ENCODE assay signal across 25 mouse cellular contexts in genomic region chr1:40865043-40865442, GRCm38 (mm10). TPM values are rescaled to one million over a fixed set of nuclear protein-coding genes. Genes with fewer than 3 reads are reported as not detected.
A peak's percentile ranks its signal among the peaks of the same experiment; 100 is the strongest.
DNase-seq lines count a peak whose midpoint lies in the region; ATAC-seq and TF ChIP-seq lines count a peak whose summit lies in the region.
"Had no signal": no experiment of that assay in that cellular context is flagged by ENCODE, and none has a peak within 500 bp of the region (broad histone marks: within the 10 kb centered on the region; RNA-seq: fewer than 3 reads in every experiment).

No protein-coding gene starts in this region.

- WGBS in hindbrain, postnatal 0 days = 71% methylated on average over 6 of the region's 6 CpGs
- 80% methylated on average over 6 of the region's 6 CpGs for WGBS in hindbrain, embryonic 12.5 days
- 68% methylated on average over 6 of the region's 6 CpGs for WGBS in midbrain, embryonic 13.5 days
- 83% methylated on average over 6 of the region's 6 CpGs for WGBS in midbrain, embryonic 11.5 days
- 71% methylated on average over 6 of the region's 6 CpGs for WGBS in midbrain, embryonic 15.5 days

- no peak overlapping the region for H3K27ac ChIP-seq in hindbrain, postnatal 0 days
- H3K27ac ChIP-seq in hindbrain, embryonic 12.5 days = no peak overlapping the region
- H3K27ac ChIP-seq in midbrain, embryonic 13.5 days = no peak overlapping the region
- H3K27ac ChIP-seq in midbrain, embryonic 11.5 days (ENCODE audit: low read depth, low read length) = no peak overlapping the region
- no peak overlapping the region for H3K27ac ChIP-seq in midbrain, embryonic 15.5 days
- H3K27ac ChIP-seq: limb, embryonic 15.5 days; neural tube, embryonic 13.5 days had no signal

- no peaks in the 10 kb centered on the region for H3K27me3 ChIP-seq in hindbrain, postnatal 0 days (ENCODE audit: insufficient read depth, low read length)
- H3K27me3 ChIP-seq in hindbrain, embryonic 12.5 days = no peaks in the 10 kb centered on the region
- no peaks in the 10 kb centered on the region for H3K27me3 ChIP-seq in midbrain, embryonic 13.5 days
- no peaks in the 10 kb centered on the region for H3K27me3 ChIP-seq in midbrain, embryonic 11.5 days (ENCODE audit: control insufficient read depth, insufficient read depth, low read length)
- no peaks in the 10 kb centered on the region for H3K27me3 ChIP-seq in midbrain, embryonic 15.5 days (replicated peaks)
- H3K27me3 ChIP-seq: limb, embryonic 15.5 days; neural tube, embryonic 13.5 days had no signal

- no peaks in the 10 kb centered on the region for H3K36me3 ChIP-seq in hindbrain, postnatal 0 days (ENCODE audit: insufficient read depth, low read length)
- H3K36me3 ChIP-seq in hindbrain, embryonic 12.5 days = no peaks in the 10 kb centered on the region
- H3K36me3 ChIP-seq in midbrain, embryonic 13.5 days = no peaks in the 10 kb centered on the region
- H3K36me3 ChIP-seq in midbrain, embryonic 11.5 days (ENCODE audit: control insufficient read depth, insufficient read depth, low read length) = no peaks in the 10 kb centered on the region
- no peaks in the 10 kb centered on the region for H3K36me3 ChIP-seq in midbrain, embryonic 15.5 days (replicated peaks)
- H3K36me3 ChIP-seq: limb, embryonic 15.5 days; neural tube, embryonic 13.5 days had no signal

- H3K4me3 ChIP-seq in hindbrain, postnatal 0 days (ENCODE audit: low read length) = no peak overlapping the region
- no peak overlapping the region for H3K4me3 ChIP-seq in hindbrain, embryonic 12.5 days
- H3K4me3 ChIP-seq in midbrain, embryonic 13.5 days (replicated peaks) = no peak overlapping the region
- H3K4me3 ChIP-seq in midbrain, embryonic 11.5 days (ENCODE audit: low read depth, low read length) = no peak overlapping the region
- H3K4me3 ChIP-seq in midbrain, embryonic 15.5 days = no peak overlapping the region
- H3K4me3 ChIP-seq: limb, embryonic 15.5 days; neural tube, embryonic 13.5 days had no signal

- no peaks in the 10 kb centered on the region for H3K9me3 ChIP-seq in hindbrain, postnatal 0 days (ENCODE audit: low read length)
- H3K9me3 ChIP-seq in hindbrain, embryonic 12.5 days (replicated peaks) = no peaks in the 10 kb centered on the region
- H3K9me3 ChIP-seq in midbrain, embryonic 13.5 days = no peaks in the 10 kb centered on the region
- no peaks in the 10 kb centered on the region for H3K9me3 ChIP-seq in midbrain, embryonic 11.5 days (ENCODE audit: control insufficient read depth, low read length)
- no peaks in the 10 kb centered on the region for H3K9me3 ChIP-seq in midbrain, embryonic 15.5 days
- H3K9me3 ChIP-seq: limb, embryonic 15.5 days; neural tube, embryonic 13.5 days had no signal

- peak; percentile 51 for TF ChIP-seq CTCF in hindbrain, postnatal 0 days (IDR thresholded peaks at IDR 0.05; ENCODE audit: low read depth)

- peak; percentile 49; the same call in 1 of the 2 replicates for ATAC-seq in hindbrain, postnatal 0 days
- no peak for ATAC-seq in hindbrain, embryonic 12.5 days (ENCODE audit: low FRiP score)
- peak; percentile 60; the same call in 1 of the 2 replicates for ATAC-seq in midbrain, embryonic 13.5 days
- no peak for ATAC-seq in midbrain, embryonic 11.5 days (ENCODE audit: low FRiP score)
- ATAC-seq in midbrain, embryonic 15.5 days (replicated peaks) = peak; percentile 75
- ATAC-seq: inflammation-experienced regulatory T-cells, adult 6 months had no signal

- peak; percentile 37 for DNase-seq in hindbrain, postnatal 0 days (ENCODE audit: low spot score)
- DNase-seq in midbrain, embryonic 11.5 days (ENCODE audit: low spot score, missing footprints) = no peak
- no peak for DNase-seq in right cerebral cortex, adult 2 months (ENCODE audit: low spot score in 2 of 2)
- no peak for DNase-seq in retina, embryonic 14.5 days (ENCODE audit: low spot score)
- DNase-seq: adrenal gland, postnatal 14 days; cerebellum, adult 11-12 months; cerebellum, postnatal 14 days; embryo, embryonic 11 days; heart, adult 18-20 months; heart, postnatal 10 days; kidney, adult 9 months; layer of hippocampus, postnatal 36 days; lung, postnatal 10 days; right cerebral cortex, postnatal 14 days; spleen, adult 18-20 months; thymus, adult 18-20 months had no signal

- H3K9ac ChIP-seq in hindbrain, postnatal 0 days (replicated peaks; ENCODE audit: low read length) = no peak overlapping the region
- H3K9ac ChIP-seq in hindbrain, embryonic 12.5 days = no peak overlapping the region
- no peak overlapping the region for H3K9ac ChIP-seq in midbrain, embryonic 13.5 days (replicated peaks)
- no peak overlapping the region for H3K9ac ChIP-seq in midbrain, embryonic 11.5 days (ENCODE audit: low read length)
- H3K9ac ChIP-seq in midbrain, embryonic 15.5 days = no peak overlapping the region
- H3K9ac ChIP-seq: limb, embryonic 15.5 days; neural tube, embryonic 13.5 days had no signal

- no peak overlapping the region for H3K4me2 ChIP-seq in hindbrain, postnatal 0 days (ENCODE audit: low read depth, low read length)
- H3K4me2 ChIP-seq in hindbrain, embryonic 12.5 days (replicated peaks) = no peak overlapping the region
- no peak overlapping the region for H3K4me2 ChIP-seq in midbrain, embryonic 13.5 days (replicated peaks)
- no peak overlapping the region for H3K4me2 ChIP-seq in midbrain, embryonic 11.5 days
- H3K4me2 ChIP-seq in midbrain, embryonic 15.5 days = no peak overlapping the region
- H3K4me2 ChIP-seq: limb, embryonic 15.5 days; neural tube, embryonic 13.5 days had no signal

- H3K4me1 ChIP-seq in hindbrain, postnatal 0 days (ENCODE audit: insufficient read depth, low read length) = no peaks in the 10 kb centered on the region
- no peaks in the 10 kb centered on the region for H3K4me1 ChIP-seq in hindbrain, embryonic 12.5 days
- no peaks in the 10 kb centered on the region for H3K4me1 ChIP-seq in midbrain, embryonic 13.5 days (replicated peaks)
- no peaks in the 10 kb centered on the region for H3K4me1 ChIP-seq in midbrain, embryonic 11.5 days (ENCODE audit: control insufficient read depth, insufficient read depth, low read length)
- H3K4me1 ChIP-seq in midbrain, embryonic 15.5 days = peaks cover 3% of the 10 kb centered on the region; the same call in 1 of the 2 replicates
- H3K4me1 ChIP-seq: limb, embryonic 15.5 days; neural tube, embryonic 13.5 days had no signal

RNA-seq across cellular contexts. Expression of gene Tmem182, which starts 59.6 kb away (rescaled TPM):
- 0.05 and 1.2 TPM in 2 replicates for total RNA-seq in hindbrain, postnatal 0 days (2014; rRNA removed)
- 0.29 and 0.31 TPM in 2 replicates for polyA plus RNA-seq in hindbrain, postnatal 0 days (2015; fragmentation: Nextera tagmentation; extraction: Ambion mirVana)
- polyA plus RNA-seq in hindbrain, embryonic 12.5 days (2016; fragmentation: Nextera tagmentation; extraction: Ambion mirVana) = 0.10 and 0.30 TPM in 2 replicates
- 0.05 TPM in 1 of 2 replicates, not detected in the other for polyA plus RNA-seq in midbrain, embryonic 13.5 days (2015; fragmentation: Nextera tagmentation; extraction: Ambion mirVana)
- 0.11 TPM in 1 of 2 replicates, not detected in the other for polyA plus RNA-seq in midbrain, embryonic 11.5 days (2014; fragmentation: Nextera tagmentation; extraction: Ambion mirVana)
- polyA plus RNA-seq in midbrain, embryonic 15.5 days (2015; fragmentation: Nextera tagmentation; extraction: Ambion mirVana) = 0.06 TPM in 2 replicates
- total RNA-seq: ES-E14; megakaryocyte, adult 5-6 weeks had no signal
- polyA plus RNA-seq: hindbrain, embryonic 11.5 days; inflammation-experienced regulatory T-cells, adult 6 months had no signal

Comparison
In these comparisons a context has a peak if more than half of its experiments do, and no peak if none do; other contexts are left out.
1. ATAC-seq: peak in hindbrain, postnatal 0 days (single experiment), midbrain, embryonic 13.5 days (single experiment) and midbrain, embryonic 15.5 days (single experiment); none in hindbrain, embryonic 12.5 days (single experiment) and midbrain, embryonic 11.5 days (single experiment).